Mouse (Mus musculus): ENCODE data around the gene Btbd1. TPM values are rescaled to one million over a fixed set of nuclear protein-coding genes. Genes with fewer than 3 reads are reported as not detected.

The Btbd1 gene
- polyA plus RNA-seq, 1 experiment from 2014 or later: 41.1 TPM

DNA sequence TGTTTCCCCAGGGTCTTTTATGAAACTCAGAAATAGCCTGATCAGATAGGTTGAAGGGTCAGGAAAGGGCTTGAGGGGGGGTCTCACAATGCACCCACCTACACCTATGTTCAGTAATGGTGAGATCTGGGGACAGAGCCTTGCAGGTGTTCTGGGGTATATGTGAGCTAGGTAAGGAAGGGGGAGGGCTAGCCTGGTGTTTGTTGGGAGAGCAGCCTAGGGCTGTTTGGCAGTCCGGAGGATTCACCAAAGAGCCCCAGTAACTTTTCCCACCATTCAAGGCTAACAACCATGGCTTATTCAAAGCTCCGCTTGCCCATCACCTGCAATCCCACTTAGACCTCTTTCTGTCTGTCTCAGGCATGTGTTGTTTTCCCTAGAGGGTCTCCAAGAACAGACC lies 32.2 kb upstream of the Btbd1 start:
- H3K36me3 ChIP-seq: 0 out of 2 replicates have a peak, but pooled peaks cover 2% of the 10 kb centered on the region
- peak overlapping the region; percentile 80; the same call in 1 of the 2 replicates for H3K4me2 ChIP-seq
- H3K27me3 ChIP-seq (replicated peaks): peaks cover 80% of the 10 kb centered on the region
- WGBS (ENCODE audit: insufficient replicate concordance): 69% methylated on average over 2 of the region's 2 CpGs
- no peak overlapping the region for H3K27ac ChIP-seq
- H3K9ac ChIP-seq: no peak overlapping the region
- H3K9me3 ChIP-seq (replicated peaks): no peaks in the 10 kb centered on the region
- no peak overlapping the region for H3K4me3 ChIP-seq
- H3K4me1 ChIP-seq: peaks cover 41% of the 10 kb centered on the region
- no peak for ATAC-seq

DNA sequence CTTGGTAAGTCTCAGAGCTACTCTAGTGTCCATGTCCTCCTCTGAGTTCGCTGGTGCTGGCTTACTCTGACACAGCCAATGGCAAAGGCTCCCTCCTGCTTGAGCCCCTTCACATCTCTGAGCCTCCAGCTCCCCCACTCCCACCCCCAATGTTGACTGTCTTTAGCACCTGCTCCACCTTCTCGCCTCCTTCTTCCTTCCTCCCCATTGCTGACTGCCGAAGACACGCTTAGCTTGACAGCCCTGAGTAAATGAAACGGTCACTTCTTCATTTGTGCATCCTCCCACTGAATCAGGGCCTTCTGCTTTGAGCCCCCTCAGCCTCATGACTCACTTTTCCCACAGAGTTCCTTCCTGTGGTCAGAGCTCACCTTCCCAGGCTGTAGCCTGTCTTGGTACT lies 31.8 kb upstream of the Btbd1 start:
- H3K9ac ChIP-seq: no peak overlapping the region
- H3K27ac ChIP-seq: peak overlapping the region; percentile 51; the same call in 1 of the 2 replicates
- H3K9me3 ChIP-seq (replicated peaks): no peaks in the 10 kb centered on the region
- H3K4me1 ChIP-seq: peaks cover 41% of the 10 kb centered on the region
- 0 out of 2 replicates have a peak, but pooled peaks cover 2% of the 10 kb centered on the region for H3K36me3 ChIP-seq
- no peak overlapping the region for H3K4me3 ChIP-seq
- ATAC-seq: no peak
- 24% methylated on average over 5 of the region's 5 CpGs for WGBS (ENCODE audit: insufficient replicate concordance)
- peak overlapping the region; percentile 80 for H3K4me2 ChIP-seq
- peaks cover 84% of the 10 kb centered on the region for H3K27me3 ChIP-seq (replicated peaks)

DNA sequence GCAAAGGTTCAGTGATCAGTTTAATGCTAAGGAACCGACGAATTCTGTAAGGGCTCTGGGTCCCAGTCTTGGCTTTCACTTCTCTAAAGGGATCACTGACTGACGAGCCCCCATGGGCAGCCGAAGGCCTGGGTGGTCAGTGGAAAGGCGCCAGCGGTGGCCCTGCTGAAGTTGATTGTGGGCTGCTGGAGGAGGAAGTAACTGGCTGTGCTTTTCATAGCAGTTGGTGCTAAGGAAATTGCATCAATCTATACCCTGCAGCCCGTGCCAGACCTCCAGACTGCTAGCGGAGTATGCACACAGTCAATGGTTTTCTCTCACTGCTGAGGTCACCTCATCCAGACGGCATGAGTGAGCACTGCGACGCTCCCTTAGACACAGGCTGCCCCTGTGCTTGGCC lies 30.8 kb upstream of the Btbd1 start:
- Histone ChIP-seq H3K27ac (peak overlapping the region; percentile 51), H3K9ac (no peak overlapping the region), H3K27me3 (replicated peaks) (peaks cover 78% of the 10 kb centered on the region)

DNA sequence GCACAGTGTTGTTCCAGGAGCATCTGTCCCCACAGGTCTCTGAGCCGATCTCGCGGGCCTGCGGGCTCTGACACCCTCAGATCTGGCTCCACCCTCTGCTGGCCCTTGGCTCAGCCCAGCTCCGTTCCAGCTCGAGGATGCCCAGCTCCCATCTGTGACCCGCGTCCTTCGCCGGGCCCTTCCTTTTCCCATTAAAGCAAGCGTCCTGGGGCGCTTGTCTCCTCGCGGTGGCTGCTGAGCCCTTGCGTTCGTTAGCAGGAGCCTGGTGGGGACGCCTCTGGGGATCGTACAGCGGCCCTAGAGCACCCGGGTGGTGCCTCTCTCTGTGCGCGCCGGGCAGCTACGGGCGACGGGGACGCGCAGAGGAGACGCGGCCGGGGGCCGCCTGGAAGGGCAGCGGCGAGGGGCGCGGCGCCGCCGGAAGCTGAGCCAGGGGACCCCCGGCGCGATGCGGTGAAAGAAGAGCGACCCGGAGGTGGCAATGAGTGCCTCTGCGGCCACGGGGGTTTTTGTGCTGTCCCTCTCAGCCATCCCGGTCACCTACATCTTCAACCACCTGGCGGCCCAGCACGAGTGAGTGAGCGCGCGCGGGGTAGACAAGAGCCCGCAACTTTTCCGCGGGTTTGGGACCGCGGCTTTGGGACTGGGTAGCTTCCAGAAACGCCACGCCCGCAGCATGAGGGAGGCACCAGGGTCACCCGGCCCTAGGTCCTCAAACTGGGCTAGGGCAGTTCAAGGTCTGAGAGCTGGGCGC lies 29.9 kb upstream of the Btbd1 start, which contains the start of gene Tm6sf1:
Gene Tm6sf1, plus strand, starts transcription at position 34 of the 754 bp plus-strand sequence.
- Histone ChIP-seq H3K27ac (peak within 1 kb of the TSS; percentile 45), H3K9me3 (replicated peaks) (no peaks in the 10 kb centered on the region), H3K4me3 (peak within 1 kb of the TSS; percentile 58), H3K4me2 (peak within 1 kb of the TSS; percentile 80), H3K4me1 (peaks cover 50% of the 10 kb centered on the region), H3K27me3 (replicated peaks) (peaks cover 78% of the 10 kb centered on the region), H3K9ac (peak within 1 kb of the TSS; percentile 60), H3K36me3 (no peaks in the 10 kb centered on the region)
- under 1% methylated on average over 64 of the region's 64 CpGs for WGBS (ENCODE audit: insufficient replicate concordance)
- ATAC-seq: no peak

More for the DNA sequence above, 30.8 kb upstream of the Btbd1 start:
- H3K9me3 ChIP-seq (replicated peaks): no peaks in the 10 kb centered on the region
- H3K4me1 ChIP-seq: peaks cover 42% of the 10 kb centered on the region
- 20% methylated on average over 11 of the region's 11 CpGs for WGBS (ENCODE audit: insufficient replicate concordance)
- peak overlapping the region; percentile 80 for H3K4me2 ChIP-seq
- H3K4me3 ChIP-seq: peak overlapping the region; percentile 58
- ATAC-seq: peak; percentile 22; the same call in 1 of the 2 replicates
- H3K36me3 ChIP-seq: 0 out of 2 replicates have a peak, but pooled peaks cover under 1% of the 10 kb centered on the region

DNA sequence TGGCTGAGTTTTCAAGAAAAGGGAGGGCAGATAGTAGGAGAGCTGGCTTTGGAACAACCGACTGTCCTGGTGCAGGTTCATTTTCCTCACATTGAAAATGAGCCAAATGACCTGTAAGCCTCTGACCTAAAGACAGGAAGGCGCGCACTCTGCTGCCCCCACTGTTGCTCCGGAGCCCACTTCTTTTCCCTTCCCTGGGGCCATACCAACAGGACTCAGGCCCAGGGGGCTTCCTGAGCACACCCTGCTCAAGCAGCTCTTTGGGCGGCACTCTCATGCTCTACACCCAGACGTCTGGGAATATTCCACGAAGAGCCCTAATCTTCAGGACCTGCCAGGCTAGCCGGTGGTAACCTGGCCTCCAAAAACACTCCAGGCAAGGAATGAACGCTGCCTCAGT lies 29.0 kb upstream of the Btbd1 start:
- Histone ChIP-seq H3K36me3 (no peaks in the 10 kb centered on the region), H3K9ac (no peak overlapping the region), H3K4me2 (peak overlapping the region; percentile 80), H3K27ac (no peak overlapping the region), H3K4me1 (peaks cover 47% of the 10 kb centered on the region), H3K4me3 (no peak overlapping the region; the same call in 1 of the 2 replicates), H3K9me3 (replicated peaks) (no peaks in the 10 kb centered on the region), H3K27me3 (replicated peaks) (peaks cover 74% of the 10 kb centered on the region)
- ATAC-seq: no peak
- 7% methylated on average over 9 of the region's 9 CpGs for WGBS (ENCODE audit: insufficient replicate concordance)

DNA sequence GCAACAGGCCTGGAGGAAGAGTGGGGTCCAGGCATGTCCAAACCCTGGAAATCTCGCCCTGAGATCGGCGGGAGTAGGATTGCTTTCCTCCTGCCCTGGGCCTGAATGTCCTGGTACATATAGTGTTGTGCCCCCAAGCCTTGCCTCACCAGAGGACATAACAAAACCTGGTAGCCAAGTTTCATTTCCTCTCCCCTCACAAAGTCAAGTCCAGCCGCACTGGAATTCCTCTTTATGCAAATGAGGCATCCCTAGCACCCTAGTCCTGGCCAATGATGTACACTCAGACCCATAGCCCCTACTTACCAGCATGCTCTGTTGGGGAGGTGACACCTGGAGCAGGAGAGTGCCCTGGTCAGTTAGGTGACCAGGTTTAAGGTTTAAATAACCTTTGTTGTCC lies 27.0 kb upstream of the Btbd1 start:
- 58% methylated on average over 4 of the region's 4 CpGs for WGBS (ENCODE audit: insufficient replicate concordance)
- Histone ChIP-seq H3K27me3 (replicated peaks) (peaks cover 55% of the 10 kb centered on the region), H3K9me3 (replicated peaks) (no peaks in the 10 kb centered on the region), H3K36me3 (no peaks in the 10 kb centered on the region), H3K9ac (no peak overlapping the region), H3K4me2 (no peak overlapping the region), H3K4me3 (no peak overlapping the region), H3K4me1 (peaks cover 34% of the 10 kb centered on the region), H3K27ac (no peak overlapping the region)
- ATAC-seq: no peak

DNA sequence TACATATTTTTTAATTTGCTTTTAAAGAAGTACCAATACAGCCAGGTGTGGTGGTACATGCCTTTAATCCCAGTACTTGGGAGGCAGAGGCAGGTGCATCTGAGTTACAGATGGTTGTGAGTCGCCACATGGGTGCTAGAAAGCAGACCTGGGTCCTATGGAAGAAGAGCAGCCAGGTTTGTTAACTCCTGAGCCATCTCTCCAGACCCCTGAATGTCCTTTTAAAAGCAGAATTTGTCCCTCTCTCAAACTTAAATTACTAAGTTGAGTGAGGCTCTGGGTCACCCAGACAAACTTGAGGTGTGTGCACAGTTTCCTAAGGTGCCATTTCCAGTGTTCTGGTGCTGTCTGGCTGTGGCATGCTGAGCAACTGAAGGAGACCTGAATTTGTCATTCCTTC lies 26.5 kb upstream of the Btbd1 start, which contains the start of gene Gm10160:
Gene Gm10160, minus strand, starts transcription at position 101 of the 400 bp plus-strand sequence.
- 70% methylated on average over 1 of the region's 1 CpGs for WGBS (ENCODE audit: insufficient replicate concordance)
- Histone ChIP-seq H3K4me3 (no peak within 1 kb of the TSS), H3K36me3 (no peaks in the 10 kb centered on the region), H3K9me3 (replicated peaks) (no peaks in the 10 kb centered on the region), H3K9ac (no peak within 1 kb of the TSS), H3K27ac (no peak within 1 kb of the TSS), H3K27me3 (replicated peaks) (peaks cover 50% of the 10 kb centered on the region), H3K4me2 (peak within 1 kb of the TSS; percentile 36), H3K4me1 (peaks cover 34% of the 10 kb centered on the region)
- ATAC-seq: no peak

DNA sequence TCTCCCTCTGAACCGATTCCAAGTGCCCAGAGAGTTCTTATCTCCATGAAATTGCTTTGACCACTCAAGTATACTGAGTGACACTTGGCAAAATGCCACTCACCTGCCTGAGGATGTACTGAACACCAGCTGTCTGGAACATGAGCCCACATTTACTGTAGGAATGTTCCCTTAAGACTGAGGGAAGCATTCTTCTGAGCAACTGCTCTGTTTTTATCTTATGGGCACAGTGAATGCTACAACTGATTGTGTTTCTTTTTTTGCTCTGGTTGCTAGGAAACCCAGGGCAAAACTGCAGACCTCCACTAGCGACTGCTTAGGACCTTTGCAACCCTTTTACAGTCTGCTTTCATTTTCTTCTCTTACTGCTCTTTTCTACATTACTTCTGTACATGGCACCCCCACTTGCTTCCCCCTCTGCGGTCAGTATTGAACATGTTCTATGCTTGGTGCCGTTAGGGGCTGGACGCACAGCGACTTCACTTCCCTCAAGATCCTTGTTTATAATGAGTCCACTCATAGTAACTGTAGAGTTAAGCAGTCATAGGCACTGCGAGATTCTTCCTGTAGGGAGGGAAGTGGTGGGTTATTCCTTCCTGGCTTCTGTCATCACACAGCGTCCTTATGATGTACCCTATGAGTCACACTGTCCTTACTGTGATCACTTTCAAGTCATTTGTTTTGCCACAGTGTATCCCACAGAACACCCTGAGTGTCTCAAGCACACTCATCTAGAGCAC lies 25.5 kb upstream of the Btbd1 start:
- peaks cover 40% of the 10 kb centered on the region for H3K27me3 ChIP-seq (replicated peaks)
- no peaks in the 10 kb centered on the region for H3K9me3 ChIP-seq (replicated peaks)
- H3K4me2 ChIP-seq: peak overlapping the region; percentile 36
- H3K27ac ChIP-seq: no peak overlapping the region
- WGBS (ENCODE audit: insufficient replicate concordance): 23% methylated on average over 8 of the region's 8 CpGs
- peaks cover 30% of the 10 kb centered on the region for H3K4me1 ChIP-seq
- H3K9ac ChIP-seq: no peak overlapping the region
- no peak overlapping the region for H3K4me3 ChIP-seq
- peak; percentile 40 for ATAC-seq
- H3K36me3 ChIP-seq: no peaks in the 10 kb centered on the region

DNA sequence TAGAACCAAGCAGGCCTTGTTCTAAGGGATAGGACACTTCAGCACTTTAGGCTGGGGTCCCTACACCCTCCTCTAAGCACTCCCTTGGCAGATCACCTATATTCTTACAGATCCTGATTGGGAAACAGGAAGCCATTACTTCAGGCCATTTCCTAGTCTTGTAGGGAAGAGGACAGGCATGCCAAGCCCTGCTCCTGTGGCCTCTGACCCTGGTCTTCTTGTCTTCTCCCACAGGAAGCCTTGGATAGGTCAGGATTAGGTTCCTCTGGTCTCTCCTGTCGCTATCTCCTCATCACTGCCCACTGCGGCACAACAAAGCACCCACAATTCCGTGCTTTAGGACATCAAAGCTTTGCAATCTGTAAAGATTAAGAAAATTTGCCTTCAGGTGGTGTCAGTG lies 22.5 kb upstream of the Btbd1 start:
- H3K4me3 ChIP-seq: no peak overlapping the region
- H3K9ac ChIP-seq: no peak overlapping the region
- H3K9me3 ChIP-seq (replicated peaks): no peaks in the 10 kb centered on the region
- no peak overlapping the region for H3K4me2 ChIP-seq
- H3K27me3 ChIP-seq (replicated peaks): peaks cover 12% of the 10 kb centered on the region
- H3K36me3 ChIP-seq: no peaks in the 10 kb centered on the region
- WGBS (ENCODE audit: insufficient replicate concordance): 47% methylated on average over 3 of the region's 3 CpGs
- no peak overlapping the region for H3K27ac ChIP-seq
- no peak for ATAC-seq
- H3K4me1 ChIP-seq: peaks cover 14% of the 10 kb centered on the region

DNA sequence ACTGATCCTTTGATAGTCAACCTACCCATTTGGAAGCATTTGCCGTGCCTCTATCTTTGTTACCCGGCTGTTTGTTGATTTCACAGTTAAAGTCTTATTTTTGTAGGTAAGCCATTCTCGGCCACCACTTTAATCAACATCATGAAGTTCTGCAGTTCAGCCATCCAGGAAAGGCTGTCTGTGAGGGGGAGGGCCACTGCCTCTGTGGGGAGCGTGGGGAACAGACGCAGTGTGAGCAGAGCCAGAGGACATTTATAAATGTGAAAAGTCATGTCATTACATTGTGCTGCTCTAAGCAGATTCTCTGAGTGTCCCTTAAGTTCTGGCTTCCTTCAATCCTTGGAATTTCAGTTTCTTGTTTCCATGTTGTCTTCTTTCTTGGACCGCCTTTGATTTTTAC lies 20.9 kb upstream of the Btbd1 start:
- Histone ChIP-seq H3K9ac (no peak overlapping the region), H3K9me3 (replicated peaks) (no peaks in the 10 kb centered on the region), H3K4me3 (no peak overlapping the region), H3K36me3 (no peaks in the 10 kb centered on the region), H3K4me2 (no peak overlapping the region), H3K27me3 (replicated peaks) (peaks cover 5% of the 10 kb centered on the region; the same call in 1 of the 2 replicates), H3K4me1 (peaks cover 14% of the 10 kb centered on the region), H3K27ac (no peak overlapping the region)
- WGBS (ENCODE audit: insufficient replicate concordance): 70% methylated on average over 6 of the region's 6 CpGs
- ATAC-seq: no peak

DNA sequence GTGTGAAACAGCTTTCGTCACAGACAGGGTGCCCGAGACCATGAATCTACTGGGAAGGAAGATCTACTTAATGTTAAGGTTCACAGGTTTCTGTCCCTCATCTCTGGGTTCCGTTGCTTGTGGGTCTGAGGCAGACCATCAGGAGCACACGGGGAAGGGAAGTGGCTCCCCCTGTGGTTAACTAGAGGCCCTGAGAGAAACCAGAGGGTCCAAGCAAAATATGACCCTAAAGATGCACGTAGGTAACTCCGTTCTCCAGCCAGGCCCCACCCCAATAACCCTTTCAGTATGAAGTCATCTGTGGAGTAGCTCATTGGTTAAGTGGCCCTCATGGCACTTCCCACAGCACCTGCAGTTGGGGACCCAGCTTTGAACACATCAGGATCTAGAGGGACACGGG lies 20.4 kb upstream of the Btbd1 start:
- ATAC-seq: no peak
- no peak overlapping the region for H3K27ac ChIP-seq
- 47% methylated on average over 7 of the region's 7 CpGs for WGBS (ENCODE audit: insufficient replicate concordance)

DNA sequence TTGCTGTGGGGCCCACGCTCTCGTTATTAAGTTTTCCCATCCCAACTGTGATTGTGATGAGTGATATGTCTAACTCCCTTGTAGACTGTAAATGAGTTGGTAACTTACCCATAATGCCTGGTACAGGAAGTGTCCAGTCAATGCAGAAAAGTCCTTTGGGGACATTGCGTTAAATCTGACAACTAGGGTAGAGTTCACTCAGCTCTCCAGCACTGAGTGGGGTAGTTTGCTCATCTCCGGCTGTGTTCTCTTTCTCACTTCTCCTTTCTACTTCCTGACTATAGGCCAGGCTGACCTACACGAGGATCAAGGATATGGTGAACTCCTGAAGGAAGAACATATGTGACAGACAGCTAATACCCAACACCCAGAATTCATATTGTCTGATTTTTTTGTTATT lies 20.0 kb upstream of the Btbd1 start:
- Histone ChIP-seq H3K4me2 (no peak overlapping the region), H3K9ac (no peak overlapping the region), H3K27ac (no peak overlapping the region), H3K9me3 (replicated peaks) (no peaks in the 10 kb centered on the region), H3K36me3 (no peaks in the 10 kb centered on the region), H3K27me3 (replicated peaks) (peaks cover 3% of the 10 kb centered on the region; the same call in 1 of the 2 replicates), H3K4me3 (no peak overlapping the region), H3K4me1 (peaks cover 6% of the 10 kb centered on the region)
- 45% methylated on average over 5 of the region's 5 CpGs for WGBS (ENCODE audit: insufficient replicate concordance)
- no peak for ATAC-seq

More for the DNA sequence above, 20.4 kb upstream of the Btbd1 start:
- no peaks in the 10 kb centered on the region for H3K9me3 ChIP-seq (replicated peaks)
- H3K9ac ChIP-seq: no peak overlapping the region
- peaks cover 10% of the 10 kb centered on the region for H3K4me1 ChIP-seq
- H3K4me2 ChIP-seq: no peak overlapping the region
- H3K36me3 ChIP-seq: no peaks in the 10 kb centered on the region
- peaks cover 3% of the 10 kb centered on the region; the same call in 1 of the 2 replicates for H3K27me3 ChIP-seq (replicated peaks)
- no peak overlapping the region for H3K4me3 ChIP-seq
